Mouse (Mus musculus) MEL (cell line): ENCODE measurements around the gene Pi16. TPM values are rescaled to one million over a fixed set of nuclear protein-coding genes. Genes with fewer than 3 reads are reported as not detected.

ENCODE experiments used
- DNase-seq: peaks from one replicate; pipeline ENCODE4 v3.0.0; 2011; ENCODE audit warnings: low read depth, low spot score
- H3K27ac ChIP-seq: 2 replicates; pipeline ENCODE4 v1.5.1; 2012; ENCODE audit warnings: low read depth, mild to moderate bottlenecking, control low read depth, low read length, moderate library complexity; ENCODE audit not compliant: control insufficient read depth
- H3K27me3 ChIP-seq, 2 experiments: fragments of 150-350 bp in 1 of 2; sonication (generic) in 1 of 2; 2 replicates each; pipeline ENCODE4 v1.6.1; 2012; ENCODE audit warnings: low read length in 2 of 2, mild to moderate bottlenecking in 2 of 2, improper control_type of control experiment in 1 of 2, moderate library complexity in 1 of 2; ENCODE audit not compliant: insufficient read depth in 2 of 2, control insufficient read depth in 1 of 2
- H3K36me3 ChIP-seq, 2 experiments: 2 replicates each; pipeline ENCODE4 v1.6.1; 2012 to 2014; ENCODE audit warnings: low read length in 2 of 2, improper control_type of control experiment in 1 of 2, inconsistent platforms in 1 of 2, mild to moderate bottlenecking in 1 of 2; ENCODE audit not compliant: insufficient read depth in 2 of 2, control insufficient read depth in 1 of 2
- H3K4me1 ChIP-seq, 2 experiments: fragments of 150-350 bp in 1 of 2; sonication (generic) in 1 of 2; 2 replicates each; pipeline ENCODE4 v1.6.1; 2012; ENCODE audit warnings: low read length in 2 of 2, improper control_type of control experiment in 1 of 2, mild to moderate bottlenecking in 1 of 2; ENCODE audit not compliant: insufficient read depth in 2 of 2, control insufficient read depth in 1 of 2
- H3K4me3 ChIP-seq, 2 experiments: fragments of 150-350 bp in 1 of 2; sonication (generic) in 1 of 2; 2 replicates each; pipeline ENCODE4 v1.5.1; 2012; ENCODE audit warnings: low read depth in 2 of 2, low read length in 2 of 2, mild to moderate bottlenecking in 2 of 2, moderate library complexity in 2 of 2, control low read depth in 1 of 2, improper control_type of control experiment in 1 of 2; ENCODE audit not compliant: control insufficient read depth in 1 of 2, insufficient read depth in 1 of 2
- H3K79me2 ChIP-seq: 2 replicates; pipeline ENCODE4 v1.6.1; 2012; ENCODE audit warnings: mild to moderate bottlenecking, low read length, moderate library complexity; ENCODE audit not compliant: control insufficient read depth, poor library complexity, insufficient read depth
- H3K9ac ChIP-seq: 2 replicates; pipeline ENCODE4 v1.6.1; 2012; ENCODE audit warnings: low read depth, mild to moderate bottlenecking, control low read depth, low read length, moderate library complexity; ENCODE audit not compliant: control insufficient read depth, poor library complexity, severe bottlenecking
- H3K9me3 ChIP-seq: fragments of 150-350 bp; sonication (generic); replicated peaks from 2 replicates; pipeline ENCODE4 v1.6.1; 2012; ENCODE audit warnings: mild to moderate bottlenecking, low read length, improper control_type of control experiment, moderate library complexity; ENCODE audit not compliant: insufficient read depth
- CHD1 ChIP-seq: IDR thresholded peaks from 2 replicates; pipeline ENCODE4 v1.6.1; 2012; ENCODE audit warnings: low read depth, mild to moderate bottlenecking, inconsistent platforms, low read length, improper control_type of control experiment
- CHD2 ChIP-seq: IDR thresholded peaks from 2 replicates; pipeline ENCODE4 v1.6.1; 2011; ENCODE audit warnings: low read length, improper control_type of control experiment
- CTCF ChIP-seq, 3 experiments: IDR thresholded peaks in 2 of 3; conservative IDR thresholded peaks in 1 of 3; 2 replicates each; pipeline ENCODE4 v1.5.1; 2011 to 2012; ENCODE audit warnings: low read length in 3 of 3, low read depth in 2 of 3, mild to moderate bottlenecking in 2 of 3, improper control_type of control experiment in 1 of 3, inconsistent platforms in 1 of 3, mixed read lengths in 1 of 3, moderate library complexity in 1 of 3; ENCODE audit not compliant: control insufficient read depth in 1 of 3, insufficient read depth in 1 of 3, poor library complexity in 1 of 3, severe bottlenecking in 1 of 3
- ELF1 ChIP-seq: IDR thresholded peaks from 2 replicates; pipeline ENCODE4 v1.6.1; 2014; ENCODE audit warnings: low read depth, mild to moderate bottlenecking, inconsistent platforms, low read length, improper control_type of control experiment, moderate library complexity
- EP300 ChIP-seq, 2 experiments: IDR thresholded peaks; 2 replicates each; pipeline ENCODE4 v1.6.1; 2011; ENCODE audit warnings: improper control_type of control experiment in 2 of 2, low read length in 2 of 2, low read depth in 1 of 2, mild to moderate bottlenecking in 1 of 2
- GABPA ChIP-seq: IDR thresholded peaks from 2 replicates; pipeline ENCODE4 v1.6.1; 2012; ENCODE audit warnings: low read depth, mild to moderate bottlenecking, inconsistent platforms, low read length, improper control_type of control experiment, moderate library complexity
- JUND ChIP-seq: IDR thresholded peaks from 2 replicates; pipeline ENCODE4 v1.6.1; 2011; ENCODE audit warnings: low read depth, mild to moderate bottlenecking, improper control_type of control experiment, low read length
- KAT2A ChIP-seq: conservative IDR thresholded peaks from 2 replicates; pipeline ENCODE4 v1.6.1; 2012; ENCODE audit warnings: low read depth, low read length, improper control_type of control experiment, inconsistent platforms
- MAX ChIP-seq: IDR thresholded peaks from 2 replicates; pipeline ENCODE4 v1.6.1; 2011; ENCODE audit warnings: low read length, improper control_type of control experiment
- MXI1 ChIP-seq: IDR thresholded peaks from 2 replicates; pipeline ENCODE4 v1.6.1; 2011; ENCODE audit warnings: mild to moderate bottlenecking, low read depth, low read length, improper control_type of control experiment
- MYB ChIP-seq: IDR thresholded peaks from 2 replicates; pipeline ENCODE4 v1.6.1; 2011; ENCODE audit warnings: mild to moderate bottlenecking, low read depth, low read length, improper control_type of control experiment
- NRF1 ChIP-seq: IDR thresholded peaks from 2 replicates; pipeline ENCODE4 v1.6.1; 2014; ENCODE audit warnings: low read depth, mild to moderate bottlenecking, inconsistent platforms, low read length, improper control_type of control experiment, moderate library complexity; ENCODE audit not compliant: poor library complexity, insufficient read depth, severe bottlenecking
- POLR2A ChIP-seq, 2 experiments: IDR thresholded peaks; 2 replicates each; pipeline ENCODE4 v1.6.1; 2011 to 2012; ENCODE audit warnings: low read length in 2 of 2, mild to moderate bottlenecking in 2 of 2, control low read depth in 1 of 2, improper control_type of control experiment in 1 of 2, low read depth in 1 of 2, moderate library complexity in 1 of 2; ENCODE audit not compliant: control insufficient read depth in 1 of 2, insufficient read depth in 1 of 2, poor library complexity in 1 of 2
- RAD21 ChIP-seq: IDR thresholded peaks from 2 replicates; pipeline ENCODE4 v1.6.1; 2011; ENCODE audit warnings: mild to moderate bottlenecking, low read depth, low read length, improper control_type of control experiment
- RCOR1 ChIP-seq: IDR thresholded peaks from 2 replicates; pipeline ENCODE4 v1.6.1; 2012; ENCODE audit warnings: low read depth, mild to moderate bottlenecking, inconsistent platforms, low read length, improper control_type of control experiment
- TBP ChIP-seq: IDR thresholded peaks from 2 replicates; pipeline ENCODE4 v1.8.0; 2011; ENCODE audit warnings: low read depth, low read length, improper control_type of control experiment
- ZC3H11A ChIP-seq: IDR thresholded peaks from 2 replicates; pipeline ENCODE4 v1.6.1; 2012; ENCODE audit warnings: low read depth, mild to moderate bottlenecking, inconsistent platforms, low read length, improper control_type of control experiment
- ZKSCAN1 ChIP-seq: IDR thresholded peaks from 2 replicates; pipeline ENCODE4 v1.6.1; 2012; ENCODE audit warnings: low read depth, mild to moderate bottlenecking, inconsistent platforms, low read length, improper control_type of control experiment, moderate library complexity
- ZMIZ1 ChIP-seq: IDR thresholded peaks from 2 replicates; pipeline ENCODE4 v1.6.1; 2012; ENCODE audit warnings: low read depth, mild to moderate bottlenecking, inconsistent platforms, low read length, improper control_type of control experiment, moderate library complexity
- ZNF384 ChIP-seq: IDR thresholded peaks from 2 replicates; pipeline ENCODE4 v1.6.1; 2012; ENCODE audit warnings: low read depth, mild to moderate bottlenecking, inconsistent platforms, low read length, improper control_type of control experiment
- polyA plus RNA-seq, 2 experiments: library from polyadenylated mRNA; stranded (reverse) in 1 of 2; unstranded in 1 of 2; fragments of >175 nt in 1 of 2; fragments of >200 nt in 1 of 2; gene quantifications; 2 replicates each; pipeline versions ENCODE4 v1.2.1 to v1.2.4; 2012; ENCODE audit warnings: low replicate concordance in 2 of 2, low read depth in 1 of 2; ENCODE audit not compliant: insufficient read length in 2 of 2, insufficient read depth in 1 of 2, missing spikeins in 1 of 2
- total RNA-seq: library from RNA; depleted of rRNA; stranded (reverse); fragments of 300-350 nt; gene quantifications from 2 replicates; pipeline ENCODE4 v1.2.3, GENCODE M21; 2012

The Pi16 gene
- total and polyA plus RNA-seq, 3 experiments, result 0.08 to 0.42 TPM; not detected in 1

DNA sequence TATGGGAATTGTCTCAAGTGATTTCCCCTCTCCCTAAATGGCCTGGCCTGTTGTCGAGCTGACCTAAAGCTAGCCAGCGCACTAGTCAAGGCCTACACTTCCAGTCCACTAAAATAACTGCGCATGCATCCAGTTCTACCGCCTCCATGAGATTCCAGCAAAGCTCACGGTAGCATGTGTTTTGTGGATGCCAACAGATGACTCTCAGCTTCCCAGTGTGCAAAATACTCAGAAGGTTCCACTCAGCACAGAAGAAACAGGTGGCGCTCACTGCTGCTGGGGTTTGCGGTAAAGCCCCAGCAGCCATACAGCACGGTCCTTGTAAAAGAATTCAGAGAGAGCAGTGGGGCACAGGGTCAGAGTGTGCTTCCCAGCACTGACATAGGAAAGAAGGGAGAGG is 5.9 kb upstream of the Pi16 start:
- no peaks in the 10 kb centered on the region for H3K79me2 ChIP-seq
- no peak overlapping the region for H3K27ac ChIP-seq
- H3K4me1 ChIP-seq, result no peaks in the 10 kb centered on the region
- no peaks in the 10 kb centered on the region for H3K36me3 ChIP-seq
- TF ChIP-seq ZNF384 (no peak), RAD21 (no peak), MYB (no peak), POLR2A (IDR thresholded peaks at IDR 0.05; ENCODE audit: control insufficient read depth in 1 of 2, insufficient read depth in 1 of 2, low read depth in 1 of 2, low read length in 2 of 2, poor library complexity in 1 of 2) (no peak), ZKSCAN1 (no peak)
- no peaks in the 10 kb centered on the region for H3K9me3 ChIP-seq
- no peaks in the 10 kb centered on the region for H3K27me3 ChIP-seq
- H3K9ac ChIP-seq, result no peak overlapping the region
- no peak for DNase-seq
- no peak overlapping the region for H3K4me3 ChIP-seq

DNA sequence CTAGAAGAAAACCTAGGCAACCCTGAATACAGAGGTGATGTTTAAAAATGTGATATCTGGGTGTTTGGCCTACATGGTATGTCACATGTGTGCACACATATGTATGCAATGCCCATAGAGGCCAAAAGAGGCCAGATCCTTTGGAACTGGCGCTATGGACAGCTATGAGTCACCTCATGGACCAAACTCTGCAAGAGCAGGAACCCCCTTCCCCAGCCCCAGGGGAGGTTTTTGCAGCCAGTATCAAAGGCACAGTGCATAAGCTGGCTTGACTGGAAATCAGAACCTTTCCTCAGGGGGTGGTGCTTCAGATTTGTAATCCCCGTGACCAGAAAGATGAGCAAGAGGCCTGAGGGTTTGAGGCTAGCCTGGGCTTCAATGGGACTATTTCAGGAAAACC is 5.4 kb upstream of the Pi16 start:
- no peaks in the 10 kb centered on the region for H3K9me3 ChIP-seq
- H3K27ac ChIP-seq, result no peak overlapping the region
- H3K4me1 ChIP-seq, result no peaks in the 10 kb centered on the region
- no peak overlapping the region for H3K9ac ChIP-seq
- no peaks in the 10 kb centered on the region for H3K27me3 ChIP-seq
- no peak overlapping the region for H3K4me3 ChIP-seq
- TF ChIP-seq TBP (no peak), MXI1 (no peak), CHD1 (no peak), KAT2A (no peak), ZMIZ1 (no peak), JUND (no peak), MYB (no peak), CTCF (IDR thresholded peaks at IDR 0.05 in 2 of 3, conservative IDR thresholded peaks at IDR 0.05 in 1 of 3; ENCODE audit: control insufficient read depth in 1 of 3, insufficient read depth in 1 of 3, low read depth in 2 of 3, low read length in 3 of 3, poor library complexity in 1 of 3, severe bottlenecking in 1 of 3) (no peak), CHD2 (no peak), ZC3H11A (no peak), RCOR1 (no peak), MAX (no peak), POLR2A (IDR thresholded peaks at IDR 0.05; ENCODE audit: control insufficient read depth in 1 of 2, insufficient read depth in 1 of 2, low read depth in 1 of 2, low read length in 2 of 2, poor library complexity in 1 of 2) (no peak), NRF1 (no peak), GABPA (no peak), EP300 (IDR thresholded peaks at IDR 0.05; ENCODE audit: low read depth in 1 of 2, low read length in 2 of 2) (no peak), ELF1 (no peak)
- DNase-seq, result no peak
- no peaks in the 10 kb centered on the region for H3K36me3 ChIP-seq
- no peaks in the 10 kb centered on the region for H3K79me2 ChIP-seq
